Mouse (Mus musculus): ENCODE measurements around the gene Mup21.

GRCm38 (mm10) chr4:62133706-62134105 is 17.0 kb downstream of the Mup21 start:
- TF ChIP-seq POLR2A (IDR thresholded peaks at IDR 0.05; ENCODE audit: borderline replicate concordance, extremely low read depth, insufficient read depth, insufficient read length, poor library complexity, severe bottlenecking) (no peak), CTCF (IDR thresholded peaks at IDR 0.05; ENCODE audit: borderline replicate concordance, extremely low read depth, insufficient read depth, insufficient read length) (0 out of 2 replicates have a peak, but pooled peaks have one; percentile 20)

Measured in brain, embryonic 14.5 days (tissue).